In the genomic region with DNA sequence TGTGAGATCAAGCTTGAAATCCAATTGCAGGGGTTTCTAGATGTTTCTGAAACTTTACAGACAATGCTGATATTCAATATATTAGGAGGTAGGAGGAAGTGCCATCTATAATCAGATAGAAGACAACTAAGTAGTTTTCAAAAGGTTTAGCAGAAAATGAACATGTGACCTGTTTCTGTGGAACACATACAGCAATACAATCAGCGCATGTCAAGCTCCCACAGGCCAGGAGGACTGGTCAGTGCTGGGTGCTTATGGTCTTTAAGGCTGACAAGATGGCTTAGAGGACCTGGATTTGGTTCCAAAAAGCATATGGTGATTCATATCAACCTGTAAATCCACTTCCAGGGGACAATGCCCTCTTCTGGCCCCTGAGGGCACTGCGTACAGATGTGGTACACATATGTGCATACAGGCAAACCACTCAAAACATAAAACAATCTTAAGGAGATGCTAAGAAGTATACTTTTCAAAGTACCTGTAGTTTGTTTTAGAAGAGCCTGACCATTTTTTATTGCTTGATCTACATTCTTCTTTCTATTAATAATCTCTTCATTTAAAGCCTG, we compare ENCODE assay signal across 12 mouse cellular contexts. TPM values are rescaled to one million over a fixed set of nuclear protein-coding genes. Genes with fewer than 3 reads are reported as not detected.
DNase-seq lines count a peak whose midpoint lies in the region; ATAC-seq and TF ChIP-seq lines count a peak whose summit lies in the region.
"Had no signal": no experiment of that assay in that cellular context is flagged by ENCODE, and none has a peak within 500 bp of the region (broad histone marks: within the 10 kb centered on the region; RNA-seq: fewer than 3 reads in every experiment).

No protein-coding gene starts in this region.

- no peaks in the 10 kb centered on the region for H3K27me3 ChIP-seq in kidney, embryonic 14.5 days (ENCODE audit: control insufficient read depth, insufficient read depth, low read length)
- H3K27me3 ChIP-seq in stomach, postnatal 0 days (ENCODE audit: control insufficient read depth, insufficient read depth, low read length), result no peaks in the 10 kb centered on the region
- H3K27me3 ChIP-seq: forebrain, embryonic 12.5 days had no signal

- peak; percentile 16 for DNase-seq in embryo, embryonic 11 days
- DNase-seq in embryo, embryonic 9.5 days (ENCODE audit: extremely low spot score), result no peak
- DNase-seq in kidney, postnatal 4 days, result peak; percentile 28 to 38
- peak; percentile 48 for DNase-seq in thymus, postnatal 4 days
- no peak for DNase-seq in thymus, postnatal 25 days
- DNase-seq in stomach, postnatal 0 days (ENCODE audit: low spot score), result no peak
- no peak for DNase-seq in left cerebral cortex, postnatal 25 days (ENCODE audit: low spot score in 2 of 2)
- DNase-seq: spleen, adult 18-20 months had no signal

- no peak overlapping the region for H3K27ac ChIP-seq in kidney, embryonic 14.5 days (ENCODE audit: low read depth, low read length)
- no peak overlapping the region for H3K27ac ChIP-seq in stomach, postnatal 0 days (replicated peaks)
- H3K27ac ChIP-seq: forebrain, embryonic 12.5 days; hindbrain, embryonic 10.5 days had no signal

- H3K4me2 ChIP-seq in kidney, embryonic 14.5 days (replicated peaks; ENCODE audit: low read depth, low read length), result no peak overlapping the region
- no peak overlapping the region for H3K4me2 ChIP-seq in stomach, postnatal 0 days (replicated peaks; ENCODE audit: low read depth)
- H3K4me2 ChIP-seq: forebrain, embryonic 12.5 days had no signal

- TF ChIP-seq CTCF in stomach, postnatal 0 days (IDR thresholded peaks at IDR 0.05; ENCODE audit: low read depth), result peak; percentile 46

- H3K9ac ChIP-seq in kidney, embryonic 14.5 days (ENCODE audit: low read depth, low read length), result no peak overlapping the region
- no peak overlapping the region for H3K9ac ChIP-seq in stomach, postnatal 0 days (ENCODE audit: low read length)
- H3K9ac ChIP-seq: forebrain, embryonic 12.5 days had no signal

- no peaks in the 10 kb centered on the region for H3K9me3 ChIP-seq in kidney, embryonic 14.5 days (ENCODE audit: control insufficient read depth, low read length)
- H3K9me3 ChIP-seq in stomach, postnatal 0 days (ENCODE audit: control insufficient read depth, low read length), result no peaks in the 10 kb centered on the region
- H3K9me3 ChIP-seq: forebrain, embryonic 12.5 days; hindbrain, embryonic 10.5 days had no signal

- no peaks in the 10 kb centered on the region for H3K4me1 ChIP-seq in kidney, embryonic 14.5 days (ENCODE audit: control insufficient read depth, insufficient read depth, low read length)
- no peaks in the 10 kb centered on the region for H3K4me1 ChIP-seq in stomach, postnatal 0 days (replicated peaks; ENCODE audit: control insufficient read depth, insufficient read depth)
- H3K4me1 ChIP-seq: forebrain, embryonic 12.5 days; hindbrain, embryonic 10.5 days had no signal

- no peak overlapping the region for H3K4me3 ChIP-seq in kidney, embryonic 14.5 days (ENCODE audit: low read length)
- no peak overlapping the region for H3K4me3 ChIP-seq in stomach, postnatal 0 days (ENCODE audit: low read depth, low read length)
- H3K4me3 ChIP-seq: forebrain, embryonic 12.5 days; hindbrain, embryonic 10.5 days had no signal

- intact Hi-C loops in left cerebral cortex, postnatal 25 days (cut with DNase I), result no loop called here

- TF ChIP-seq EP300 in stomach, postnatal 0 days (optimal IDR thresholded peaks at IDR 0.05), result no peak

- no peak for ATAC-seq in kidney, embryonic 14.5 days (ENCODE audit: low FRiP score, low TSS enrichment)
- no peak for ATAC-seq in stomach, postnatal 0 days (ENCODE audit: low FRiP score, low TSS enrichment)

- WGBS in kidney, embryonic 14.5 days, result 92% methylated on average over 2 of the region's 2 CpGs
- WGBS in stomach, postnatal 0 days, result 100% methylated on average over 2 of the region's 2 CpGs

- H3K36me3 ChIP-seq in kidney, embryonic 14.5 days (ENCODE audit: control insufficient read depth, insufficient read depth, low read length), result peaks cover 89% of the 10 kb centered on the region
- peaks cover 21% of the 10 kb centered on the region for H3K36me3 ChIP-seq in stomach, postnatal 0 days (ENCODE audit: control insufficient read depth, insufficient read depth, low read length)

RNA-seq across cellular contexts. Expression of a gene that starts 52.5 kb away (rescaled TPM):
- 0.20 TPM in 1 of 2 replicates, not detected in the other for polyA plus RNA-seq in kidney, embryonic 14.5 days (2014; fragmentation: Nextera tagmentation; extraction: Ambion mirVana)
- 0.67 and 0.97 TPM in 2 replicates for polyA plus RNA-seq in stomach, postnatal 0 days (2015; fragmentation: Nextera tagmentation; extraction: Ambion mirVana)
- total RNA-seq in left cerebral cortex, postnatal 25 days (2021), result under 1 TPM; 0.18 to 0.37 TPM
- total RNA-seq: adrenal gland, adult 18-20 months had no signal
- polyA plus RNA-seq: forebrain, embryonic 12.5 days had no signal

Comparison
In these comparisons a context has a peak if more than half of its experiments do, and no peak if none do; other contexts are left out.
1. DNase-seq: peak in embryo, embryonic 11 days (single experiment), kidney, postnatal 4 days (2 of 2) and thymus, postnatal 4 days (single experiment); none in embryo, embryonic 9.5 days (single experiment), thymus, postnatal 25 days (single experiment), stomach, postnatal 0 days (single experiment) and left cerebral cortex, postnatal 25 days (0 of 2).